Mouse (Mus musculus): ENCODE measurements around the gene Robo1. TPM values are rescaled to one million over a fixed set of nuclear protein-coding genes. Genes with fewer than 3 reads are reported as not detected.
A peak's percentile ranks its signal among the peaks of the same experiment; 100 is the strongest.

Gene Robo1
- polyA plus RNA-seq, 1 experiment from 2014 or later, result 59.8 TPM

DNA sequence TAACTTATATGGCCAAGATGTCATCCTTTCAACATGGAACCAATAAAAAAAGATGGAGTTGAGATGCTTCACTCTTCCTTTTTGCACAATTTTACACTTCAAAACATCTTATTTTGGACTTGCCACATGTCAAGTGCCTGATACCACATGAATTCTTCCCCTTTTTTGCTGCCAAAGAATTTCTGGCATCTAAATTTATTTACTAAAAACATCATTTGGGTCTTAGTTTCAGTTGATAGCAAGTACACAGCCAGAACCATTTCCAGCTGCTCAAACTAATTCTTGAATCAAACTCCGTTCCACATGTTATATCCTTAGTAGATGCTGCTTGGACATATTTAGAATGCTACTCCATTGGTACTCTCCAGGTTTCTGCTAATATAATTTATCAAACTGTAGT is 267.1 kb downstream of the Robo1 start:
- Histone ChIP-seq H3K4me1 (peaks cover 10% of the 10 kb centered on the region), H3K27me3 (no peaks in the 10 kb centered on the region), H3K9ac (no peak overlapping the region), H3K27ac (no peak overlapping the region), H3K9me3 (no peaks in the 10 kb centered on the region), H3K4me2 (no peak overlapping the region), H3K4me3 (replicated peaks) (no peak overlapping the region), H3K36me3 (replicated peaks) (no peaks in the 10 kb centered on the region)
- no peak for ATAC-seq (ENCODE audit: low FRiP score)
- WGBS, result 92% methylated on average over 1 of the region's 1 CpGs

DNA sequence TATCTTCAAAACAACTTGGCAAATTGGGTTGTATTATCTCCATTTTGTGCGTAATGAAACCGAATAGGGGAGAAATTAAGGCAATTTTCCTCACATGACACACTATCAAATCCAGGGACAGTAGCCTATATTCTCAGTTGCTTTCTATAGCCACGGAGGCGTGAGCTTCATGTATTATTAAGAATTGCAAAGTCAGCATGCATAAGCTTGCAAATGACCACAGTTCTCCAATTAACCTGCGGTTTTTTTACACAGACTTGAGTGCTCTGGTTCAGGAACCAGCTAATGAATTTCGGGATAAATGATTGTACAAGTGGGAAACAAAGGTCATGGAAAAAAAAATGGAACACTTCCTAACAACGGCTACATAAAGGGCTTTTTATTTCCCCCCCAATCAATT is 268.9 kb downstream of the Robo1 start:
- H3K4me2 ChIP-seq, result no peak overlapping the region
- no peaks in the 10 kb centered on the region for H3K36me3 ChIP-seq (replicated peaks)
- 24% methylated on average over 7 of the region's 7 CpGs for WGBS
- no peak overlapping the region for H3K9ac ChIP-seq
- peaks cover 10% of the 10 kb centered on the region for H3K4me1 ChIP-seq
- ATAC-seq (ENCODE audit: low FRiP score), result 0 out of 2 replicates have a peak, but pooled peaks have one; percentile 46
- no peaks in the 10 kb centered on the region for H3K27me3 ChIP-seq
- no peak overlapping the region for H3K4me3 ChIP-seq (replicated peaks)
- H3K27ac ChIP-seq, result no peak overlapping the region
- no peaks in the 10 kb centered on the region for H3K9me3 ChIP-seq

DNA sequence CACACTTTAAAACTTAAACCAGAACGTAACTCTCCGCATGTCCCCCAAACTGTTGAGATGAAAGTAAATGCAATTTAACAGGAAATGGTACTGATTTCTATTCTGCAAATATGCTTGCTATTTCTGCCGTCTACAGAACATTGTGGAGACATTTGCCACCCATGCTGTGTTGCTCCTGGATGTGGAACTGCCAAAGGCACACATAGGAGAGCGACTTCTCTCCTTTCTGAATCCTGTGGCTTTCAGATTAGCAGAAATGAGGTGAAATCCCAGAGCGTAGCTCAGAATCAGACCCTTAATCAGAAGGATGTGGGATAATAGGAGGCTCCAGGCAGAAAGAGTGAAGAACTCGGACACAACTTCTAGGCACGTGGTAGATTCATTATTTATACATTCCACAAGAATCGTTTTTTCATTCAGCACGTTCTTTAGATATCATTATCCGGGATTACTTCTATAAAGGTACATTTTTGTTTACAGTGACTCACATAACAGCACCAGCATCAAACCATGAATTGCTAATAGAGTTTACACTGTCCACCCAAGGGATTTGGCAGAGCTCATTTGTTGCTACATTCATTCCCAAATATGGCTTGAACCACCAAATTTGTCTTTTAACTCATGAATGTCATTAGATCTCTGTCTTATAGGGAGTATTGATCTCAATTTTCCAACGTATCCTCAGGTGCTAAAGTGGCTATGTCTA is 276.5 kb downstream of the Robo1 start:
- H3K27ac ChIP-seq, result 0 out of 2 replicates have a peak overlapping the region, but pooled peaks have one; percentile 31
- peaks cover 10% of the 10 kb centered on the region for H3K4me1 ChIP-seq
- peak; percentile 34; the same call in 1 of the 2 replicates for ATAC-seq (ENCODE audit: low FRiP score)
- H3K4me3 ChIP-seq (replicated peaks), result no peak overlapping the region
- H3K27me3 ChIP-seq, result no peaks in the 10 kb centered on the region
- WGBS, result 66% methylated on average over 11 of the region's 11 CpGs
- H3K4me2 ChIP-seq, result no peak overlapping the region
- no peak overlapping the region for H3K9ac ChIP-seq
- no peaks in the 10 kb centered on the region for H3K36me3 ChIP-seq (replicated peaks)
- H3K9me3 ChIP-seq, result no peaks in the 10 kb centered on the region

DNA sequence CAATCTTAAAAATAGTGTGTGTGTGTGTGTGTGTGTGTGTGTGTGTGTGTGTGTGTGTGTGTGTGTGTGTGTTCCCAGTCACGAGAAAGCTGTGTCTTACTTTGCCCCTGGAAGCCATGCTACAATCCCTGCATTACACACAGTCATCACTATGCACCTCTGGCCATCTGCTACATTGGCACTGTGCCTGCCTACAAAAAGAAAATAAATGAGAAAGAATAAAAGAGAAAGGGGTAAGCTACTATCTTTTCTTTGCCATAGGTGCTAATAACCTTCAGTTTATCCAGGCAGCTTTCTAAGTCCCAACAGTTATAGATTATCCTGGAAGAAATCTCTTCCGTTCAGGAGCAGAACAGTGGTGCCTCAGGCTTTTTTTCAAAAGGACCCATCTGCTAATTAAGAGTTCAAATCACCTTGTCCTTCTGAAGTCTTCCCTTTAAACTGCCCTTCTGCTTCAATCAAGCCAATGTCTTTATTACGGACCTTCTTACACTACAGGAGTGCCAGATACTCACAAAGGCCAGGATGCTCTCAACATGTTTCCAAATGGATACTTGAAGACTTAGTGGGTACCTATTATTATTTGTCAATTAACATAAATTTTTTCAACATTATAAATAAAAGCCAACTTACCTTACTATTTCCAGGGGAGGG is 277.2 kb downstream of the Robo1 start:
- Histone ChIP-seq H3K4me3 (replicated peaks) (no peak overlapping the region), H3K36me3 (replicated peaks) (no peaks in the 10 kb centered on the region), H3K4me2 (no peak overlapping the region), H3K9me3 (no peaks in the 10 kb centered on the region), H3K27ac (0 out of 2 replicates have a peak overlapping the region, but pooled peaks have one; percentile 31), H3K9ac (no peak overlapping the region), H3K4me1 (peaks cover 10% of the 10 kb centered on the region), H3K27me3 (no peaks in the 10 kb centered on the region)
- 38% methylated on average over 3 of the region's 3 CpGs for WGBS
- peak; percentile 80 for ATAC-seq (ENCODE audit: low FRiP score)

DNA sequence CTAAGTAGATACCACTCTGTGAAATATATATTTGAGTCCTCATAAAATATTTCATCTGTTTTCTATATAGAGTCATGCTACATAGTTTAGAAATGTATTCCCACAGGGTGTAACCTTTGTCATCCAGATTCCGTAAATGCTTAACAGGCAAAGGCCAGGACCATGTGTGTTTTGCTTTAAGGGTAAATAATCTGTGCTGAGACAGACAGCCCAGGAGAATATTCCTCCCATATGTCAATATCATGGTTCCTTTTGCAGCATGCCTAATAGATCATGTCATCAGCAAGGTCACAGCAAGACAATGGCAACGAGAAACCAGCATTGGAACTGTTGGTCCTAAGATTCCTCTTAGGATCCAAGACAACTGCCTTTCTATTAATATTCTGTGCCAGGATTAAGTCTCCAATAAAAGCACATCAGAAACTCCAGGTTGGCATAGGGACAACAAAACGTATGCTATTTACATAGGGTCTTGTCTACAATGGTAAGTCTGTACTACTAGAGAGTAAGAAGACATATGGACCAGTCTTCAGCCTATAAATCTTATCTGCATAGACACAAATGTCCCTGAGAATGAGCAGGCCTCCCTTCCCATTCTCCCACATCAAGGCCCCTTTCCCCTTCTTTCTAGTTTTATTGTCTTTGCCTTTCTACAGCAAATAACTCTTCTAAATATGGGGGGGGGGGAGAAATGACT is 279.4 kb downstream of the Robo1 start:
- H3K4me2 ChIP-seq, result no peak overlapping the region
- no peak overlapping the region for H3K27ac ChIP-seq
- H3K36me3 ChIP-seq (replicated peaks), result no peaks in the 10 kb centered on the region
- no peaks in the 10 kb centered on the region for H3K27me3 ChIP-seq
- no peak overlapping the region for H3K9ac ChIP-seq
- ATAC-seq (ENCODE audit: low FRiP score), result no peak
- H3K4me1 ChIP-seq, result peaks cover 10% of the 10 kb centered on the region
- H3K4me3 ChIP-seq (replicated peaks), result no peak overlapping the region
- WGBS, result 82% methylated on average over 3 of the region's 3 CpGs
- H3K9me3 ChIP-seq, result no peaks in the 10 kb centered on the region

DNA sequence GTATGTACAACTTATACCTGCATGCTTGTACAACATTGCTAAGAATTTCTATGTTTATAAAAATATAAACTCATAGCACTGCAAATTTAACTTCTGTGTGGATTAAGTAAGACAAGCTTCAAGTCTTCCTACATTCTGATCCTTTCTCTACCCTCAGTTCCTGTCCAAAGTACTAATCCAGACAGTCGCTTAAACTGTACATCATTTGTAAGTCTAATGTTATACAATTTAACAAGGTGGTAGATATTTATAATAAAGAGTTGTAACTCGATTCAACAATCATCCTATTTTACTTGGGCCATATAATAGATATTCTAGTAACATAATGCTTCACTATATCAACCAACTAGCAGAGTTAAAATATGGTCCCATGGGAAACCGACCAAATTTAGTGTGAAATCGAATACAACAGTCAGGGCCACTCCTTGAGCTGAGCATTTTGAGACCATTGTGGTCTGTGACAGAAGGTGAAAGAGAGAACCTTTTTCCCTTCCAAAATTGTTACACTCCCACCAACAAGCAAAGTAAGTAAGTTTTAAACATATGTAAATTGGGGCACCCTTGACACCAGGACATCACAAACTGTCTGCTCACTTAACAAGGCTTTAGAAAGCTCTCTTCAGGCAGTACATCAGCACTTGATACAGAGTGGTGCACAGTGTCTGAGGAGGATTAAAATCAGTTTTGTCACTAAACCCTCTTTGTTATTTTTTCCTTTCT is 295.5 kb downstream of the Robo1 start:
- Histone ChIP-seq H3K9me3 (no peaks in the 10 kb centered on the region), H3K36me3 (replicated peaks) (no peaks in the 10 kb centered on the region), H3K9ac (no peak overlapping the region), H3K4me1 (0 out of 2 replicates have a peak, but pooled peaks cover 2% of the 10 kb centered on the region), H3K4me2 (no peak overlapping the region), H3K27ac (no peak overlapping the region), H3K27me3 (0 out of 2 replicates have a peak, but pooled peaks cover 3% of the 10 kb centered on the region), H3K4me3 (replicated peaks) (no peak overlapping the region)
- ATAC-seq (ENCODE audit: low FRiP score), result no peak
- WGBS, result 68% methylated on average over 4 of the region's 4 CpGs

DNA sequence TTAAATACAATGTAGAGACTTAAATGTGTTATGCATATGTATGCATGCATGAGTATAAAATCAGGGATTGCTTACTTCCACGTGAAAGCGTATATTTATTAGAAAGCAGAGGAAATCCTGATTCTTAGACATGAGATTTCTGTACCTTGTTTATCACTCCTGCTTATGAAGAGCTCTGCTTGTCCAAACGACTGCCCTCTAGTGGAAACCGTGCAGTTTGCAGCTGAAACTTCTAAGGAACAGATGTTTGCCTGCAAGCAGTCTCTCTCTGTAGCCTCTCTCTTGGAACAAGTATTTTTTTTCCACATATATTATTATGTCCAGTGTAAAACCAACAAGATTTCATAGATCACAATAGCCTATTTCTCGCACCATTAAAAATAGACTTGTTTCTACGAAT is 297.0 kb downstream of the Robo1 start:
- no peak overlapping the region for H3K4me3 ChIP-seq (replicated peaks)
- 25% methylated on average over 6 of the region's 6 CpGs for WGBS
- H3K4me1 ChIP-seq, result 0 out of 2 replicates have a peak, but pooled peaks cover 2% of the 10 kb centered on the region
- H3K4me2 ChIP-seq, result no peak overlapping the region
- H3K9ac ChIP-seq, result no peak overlapping the region
- H3K27ac ChIP-seq, result no peak overlapping the region
- no peaks in the 10 kb centered on the region for H3K9me3 ChIP-seq
- no peaks in the 10 kb centered on the region for H3K36me3 ChIP-seq (replicated peaks)
- peaks cover 7% of the 10 kb centered on the region for H3K27me3 ChIP-seq
- ATAC-seq (ENCODE audit: low FRiP score), result 0 out of 2 replicates have a peak, but pooled peaks have one; percentile 49

DNA sequence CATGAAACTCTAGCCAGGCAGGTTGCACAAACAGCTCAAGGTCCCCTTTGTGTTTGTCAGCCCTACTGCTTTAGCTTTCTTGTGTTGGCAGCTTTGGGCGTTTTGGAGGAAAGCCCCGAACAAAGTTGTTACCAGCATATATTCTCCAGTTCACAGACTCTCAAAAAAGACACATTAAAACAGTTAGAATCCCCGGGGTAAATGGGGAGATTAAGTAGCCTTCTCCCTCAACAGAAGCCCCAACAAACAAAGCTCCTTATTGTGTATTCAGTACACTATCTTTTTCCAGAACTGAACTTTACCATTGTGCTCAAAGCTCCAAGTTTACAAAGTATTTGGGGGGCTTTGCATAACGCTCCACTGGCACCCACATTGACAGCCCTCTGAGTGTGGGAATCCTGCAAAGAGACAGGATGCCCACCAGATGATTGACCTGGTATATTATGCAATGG is 302.6 kb downstream of the Robo1 start:
- Histone ChIP-seq H3K4me3 (replicated peaks) (no peak overlapping the region), H3K9me3 (no peaks in the 10 kb centered on the region), H3K36me3 (replicated peaks) (no peaks in the 10 kb centered on the region), H3K4me1 (peaks cover 9% of the 10 kb centered on the region), H3K27ac (no peak overlapping the region), H3K9ac (no peak overlapping the region), H3K27me3 (peaks cover 21% of the 10 kb centered on the region), H3K4me2 (no peak overlapping the region)
- ATAC-seq (ENCODE audit: low FRiP score), result peak; percentile 80
- 3% methylated on average over 4 of the region's 4 CpGs for WGBS

DNA sequence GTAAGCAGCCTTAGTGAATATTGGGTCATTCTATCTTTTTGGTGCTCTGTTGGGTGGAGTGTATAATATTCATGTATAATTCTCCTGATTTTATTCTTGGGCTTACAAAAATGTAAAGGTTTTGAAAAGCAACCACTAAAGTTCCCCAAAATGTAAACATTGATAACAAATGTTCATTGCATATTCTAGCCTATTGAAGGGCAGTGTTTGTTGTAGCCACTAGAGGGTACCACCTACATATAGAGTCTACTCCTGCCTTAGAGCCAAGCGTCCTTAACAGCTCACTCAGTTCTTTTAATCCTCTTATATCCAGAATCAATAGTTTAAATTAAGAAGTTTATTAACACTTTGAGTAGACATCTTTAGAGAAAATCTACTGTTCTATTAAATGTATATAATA is 306.8 kb downstream of the Robo1 start:
- Histone ChIP-seq H3K4me2 (no peak overlapping the region), H3K36me3 (replicated peaks) (no peaks in the 10 kb centered on the region), H3K27me3 (peaks cover 24% of the 10 kb centered on the region), H3K4me3 (replicated peaks) (no peak overlapping the region), H3K4me1 (peaks cover 9% of the 10 kb centered on the region), H3K27ac (no peak overlapping the region), H3K9me3 (no peaks in the 10 kb centered on the region), H3K9ac (no peak overlapping the region)
- ATAC-seq (ENCODE audit: low FRiP score), result peak; percentile 74
- WGBS, result 0% methylated on average over 1 of the region's 1 CpGs

DNA sequence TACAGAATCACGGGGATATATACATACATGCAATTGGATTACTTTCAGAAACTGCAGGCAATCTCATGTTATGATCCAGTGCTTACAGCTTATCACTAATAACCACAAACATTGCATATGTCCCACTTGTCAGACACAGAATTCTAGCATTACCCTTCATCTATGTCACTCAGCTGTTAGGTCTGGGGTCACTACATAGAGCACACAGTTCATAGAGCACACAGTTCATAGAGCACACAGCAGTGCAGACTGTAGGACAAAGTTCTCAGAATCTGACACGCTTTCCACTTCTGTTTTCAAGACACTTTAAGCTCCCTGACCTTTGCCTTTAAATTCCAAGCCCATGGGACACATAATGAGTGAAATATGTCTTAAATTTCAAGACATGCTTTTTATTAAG is 307.3 kb downstream of the Robo1 start:
- Histone ChIP-seq H3K27ac (no peak overlapping the region), H3K4me1 (peaks cover 9% of the 10 kb centered on the region), H3K9ac (no peak overlapping the region), H3K36me3 (replicated peaks) (no peaks in the 10 kb centered on the region), H3K4me2 (no peak overlapping the region), H3K9me3 (no peaks in the 10 kb centered on the region), H3K4me3 (replicated peaks) (no peak overlapping the region), H3K27me3 (peaks cover 24% of the 10 kb centered on the region)
- 56% methylated on average over 2 of the region's 2 CpGs for whole genome bisulfite sequencing
- ATAC-seq (ENCODE audit: low FRiP score), result no peak

DNA sequence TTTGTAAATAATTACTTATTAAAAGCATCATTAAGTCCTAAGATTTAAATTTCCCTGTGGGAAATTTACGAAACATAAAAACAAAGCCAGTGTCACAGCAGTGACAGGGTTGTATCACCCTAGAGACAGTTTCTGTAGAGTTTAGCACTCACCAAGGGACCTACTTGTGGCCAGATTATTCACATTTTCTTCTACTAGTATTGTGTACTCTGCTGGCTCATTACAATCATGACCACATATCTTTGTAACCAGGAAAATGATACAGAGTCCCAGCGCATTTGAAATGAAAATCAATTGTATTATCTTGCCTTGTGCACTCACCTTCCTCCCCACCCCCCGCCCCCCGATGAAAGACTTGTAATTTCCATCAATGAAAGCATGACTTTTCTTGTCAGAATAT is 314.3 kb downstream of the Robo1 start:
- Histone ChIP-seq H3K9me3 (no peaks in the 10 kb centered on the region), H3K4me3 (replicated peaks) (no peak overlapping the region), H3K4me2 (no peak overlapping the region), H3K9ac (no peak overlapping the region), H3K36me3 (replicated peaks) (no peaks in the 10 kb centered on the region), H3K27ac (peak overlapping the region; percentile 3; the same call in 1 of the 2 replicates), H3K27me3 (peaks cover 7% of the 10 kb centered on the region; the same call in 1 of the 2 replicates), H3K4me1 (peaks cover 11% of the 10 kb centered on the region)
- WGBS, result 77% methylated on average over 4 of the region's 4 CpGs
- ATAC-seq (ENCODE audit: low FRiP score), result peak; percentile 41; the same call in 1 of the 2 replicates

DNA sequence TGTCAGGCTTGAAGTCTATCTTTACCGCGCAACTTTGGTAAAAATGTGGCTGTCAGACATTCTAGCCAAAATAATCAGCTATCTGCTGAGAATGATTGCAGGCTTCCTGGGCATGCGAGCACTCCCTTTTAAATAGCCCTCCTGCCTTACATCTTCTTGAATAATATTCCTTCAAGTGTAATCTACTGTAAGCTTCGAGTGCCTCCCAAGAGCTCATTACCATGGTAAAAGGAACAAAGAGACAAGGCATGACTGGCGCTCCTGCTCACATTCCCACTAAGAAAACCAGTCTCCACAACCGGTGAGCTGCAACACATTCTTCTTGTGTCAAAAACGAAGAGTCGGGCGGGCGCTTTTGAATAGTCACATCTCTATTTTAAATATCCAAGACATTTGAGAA is 314.8 kb downstream of the Robo1 start:
- 40% methylated on average over 10 of the region's 10 CpGs for WGBS
- Histone ChIP-seq H3K9me3 (no peaks in the 10 kb centered on the region), H3K27ac (peak overlapping the region; percentile 3; the same call in 1 of the 2 replicates), H3K4me1 (peaks cover 11% of the 10 kb centered on the region), H3K27me3 (peaks cover 7% of the 10 kb centered on the region; the same call in 1 of the 2 replicates), H3K4me3 (replicated peaks) (no peak overlapping the region), H3K9ac (no peak overlapping the region), H3K36me3 (replicated peaks) (no peaks in the 10 kb centered on the region), H3K4me2 (peak overlapping the region; percentile 15; the same call in 1 of the 2 replicates)
- peak; percentile 74 for ATAC-seq (ENCODE audit: low FRiP score)
